Mouse (Mus musculus): ENCODE measurements around the gene Tmem184a.

Gene Tmem184a

GRCm38 (mm10) chr5:139819538-139820181 lies at the start of gene Tmem184a:
TSS of gene Tmem184a (minus strand) at chr5:139819917.
- DNase-seq (ENCODE audit: low spot score in 2 of 2): no peak

GRCm38 (mm10) chr5:139862759-139863158 lies 43.0 kb upstream of the Tmem184a start:
- no peak for DNase-seq (ENCODE audit: low spot score in 2 of 2)

DNA sequence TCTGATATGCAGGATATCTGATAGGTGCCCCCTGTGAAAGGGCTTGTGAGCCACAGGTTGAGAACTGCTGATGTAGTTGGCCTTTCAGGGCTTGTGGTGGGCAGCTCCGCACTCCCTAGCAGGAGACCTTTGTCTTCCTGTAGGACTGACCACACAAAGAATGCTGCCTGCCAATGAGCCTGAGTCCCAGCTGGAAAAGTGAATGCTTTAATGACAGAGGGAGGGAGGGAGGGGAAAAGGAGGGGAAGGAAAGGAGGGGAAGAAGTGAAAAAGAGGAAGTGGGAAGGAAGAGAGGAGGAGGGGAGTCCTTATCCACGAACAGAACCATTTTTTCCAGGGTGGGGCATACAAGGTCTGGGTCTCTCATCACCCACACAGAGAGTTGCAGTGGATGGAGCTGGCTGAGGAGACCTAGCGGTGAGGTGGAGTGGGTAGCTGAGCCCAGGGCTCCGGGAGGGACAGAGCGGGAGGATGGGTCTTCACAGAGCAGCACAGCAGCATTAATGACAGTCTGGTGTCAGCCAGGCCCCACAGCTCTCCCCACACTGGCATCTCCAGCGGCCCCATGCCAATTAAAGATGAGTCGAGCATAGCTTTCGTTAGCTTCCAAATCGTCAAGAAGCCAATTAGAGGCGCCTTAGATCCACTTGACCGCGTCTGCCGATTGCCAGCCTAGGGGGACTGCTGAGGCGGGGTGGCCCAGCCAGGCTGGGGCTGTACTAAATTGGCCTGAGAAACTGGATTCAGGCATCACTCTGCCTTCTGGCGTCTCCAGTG lies 40.8 kb upstream of the Tmem184a start:
- DNase-seq (ENCODE audit: low spot score in 2 of 2): no peak

DNA sequence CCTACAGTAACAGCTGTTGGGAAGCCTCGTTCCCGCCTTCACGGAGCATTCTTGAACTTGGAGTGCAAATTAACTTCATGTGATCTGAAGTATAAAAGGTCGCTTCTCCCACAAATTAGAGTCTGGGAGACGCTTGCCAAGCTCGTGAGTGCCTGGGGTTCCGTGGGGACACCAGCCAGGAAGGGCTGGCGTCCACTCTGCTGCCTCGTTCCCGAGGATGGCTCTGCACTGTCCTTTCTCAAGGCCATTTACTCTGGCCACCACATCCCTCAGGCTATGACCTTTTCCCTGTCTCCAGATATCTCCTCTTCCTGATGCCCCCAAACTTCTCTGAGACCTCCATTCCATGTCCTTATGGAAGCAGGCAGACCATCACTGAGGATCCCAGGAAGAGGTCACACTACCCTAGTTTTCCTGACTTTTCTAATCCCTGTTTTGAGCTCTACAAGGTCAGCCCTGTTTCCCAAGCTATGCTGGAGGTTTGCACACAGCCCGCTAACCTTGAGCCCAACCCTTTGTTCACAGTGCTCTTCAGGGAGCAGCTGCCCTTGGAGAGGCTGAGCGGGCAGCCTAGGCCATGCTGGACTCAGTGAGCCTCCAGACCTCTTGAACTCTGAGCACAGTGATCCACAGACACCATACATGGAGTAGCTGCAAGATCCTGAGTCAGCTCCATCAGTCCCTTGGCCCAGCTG lies 30.1 kb upstream of the Tmem184a start:
- no peak for DNase-seq (ENCODE audit: low spot score in 2 of 2)

DNA sequence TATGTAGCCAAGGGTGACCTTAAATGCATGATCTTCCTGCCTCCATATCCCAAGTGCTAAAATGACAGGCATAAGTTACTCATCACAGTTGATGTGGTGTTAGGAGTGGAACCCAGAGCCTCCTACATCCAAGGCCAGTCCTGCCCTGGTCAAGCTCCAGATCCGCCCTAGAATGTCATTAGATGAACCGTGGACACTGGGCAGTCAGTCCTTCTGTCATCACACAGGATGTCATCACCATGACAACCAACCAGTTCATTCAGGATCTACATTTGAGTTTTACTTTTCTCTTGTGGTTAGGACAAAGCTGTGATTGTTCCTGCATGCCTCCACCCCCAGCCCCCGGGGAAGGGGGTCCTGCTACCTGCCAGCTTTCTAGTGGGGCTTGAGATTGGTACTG lies 19.4 kb upstream of the Tmem184a start:
- no peak for DNase-seq (ENCODE audit: low spot score in 2 of 2)

DNA sequence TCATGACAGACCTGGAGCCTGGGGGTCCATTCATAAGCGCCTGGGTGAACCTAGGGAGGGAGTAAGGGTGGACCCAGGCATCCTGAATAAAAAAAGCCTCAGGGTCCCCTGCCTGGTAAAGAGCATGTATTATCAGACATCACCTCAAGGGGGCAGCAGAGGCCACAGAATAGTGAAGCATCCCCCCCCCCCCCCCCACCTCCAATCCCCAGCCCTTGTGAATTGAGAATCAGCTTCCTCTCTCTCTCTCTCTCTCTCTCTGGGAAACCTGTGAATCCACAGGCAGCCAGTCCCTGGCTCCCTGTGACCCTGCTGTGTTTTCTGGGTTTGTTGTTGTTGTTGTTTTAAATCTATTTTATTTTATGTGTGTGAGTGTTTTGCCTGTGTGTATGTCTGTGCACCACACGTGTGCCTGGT lies 18.8 kb upstream of the Tmem184a start:
- peak in 1 of 2 experiments; percentile 34 for DNase-seq (ENCODE audit: low spot score in 2 of 2)

- no peak for DNase-seq (ENCODE audit: low spot score in 2 of 2)
Observed at GRCm38 (mm10) chr5:139835706-139836105, 16.0 kb upstream of the Tmem184a start.

- no peak for DNase-seq (ENCODE audit: low spot score in 2 of 2)
Observed at GRCm38 (mm10) chr5:139832125-139832524, 12.4 kb upstream of the Tmem184a start.

GRCm38 (mm10) chr5:139830734-139831133 lies 11.0 kb upstream of the Tmem184a start:
- no peak for DNase-seq (ENCODE audit: low spot score in 2 of 2)

DNA sequence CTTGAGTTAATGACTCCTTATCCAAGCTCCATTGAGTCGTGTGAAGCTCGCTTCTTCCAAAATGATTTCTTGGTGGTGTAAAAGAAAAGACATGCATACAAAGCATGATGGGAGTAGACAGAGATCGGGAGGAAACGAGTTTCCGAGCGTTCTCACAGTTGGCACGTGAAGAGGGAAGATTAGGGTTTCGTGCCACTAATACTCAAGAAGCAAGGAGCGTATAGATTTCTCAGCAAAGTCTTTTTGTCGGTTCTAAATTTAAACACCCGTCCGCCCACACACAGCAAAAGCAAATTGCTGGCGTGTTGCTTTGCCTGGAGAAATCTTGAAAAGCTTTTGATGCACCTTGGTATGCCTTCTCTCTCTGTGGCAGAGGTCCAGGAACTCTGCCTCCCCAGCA lies 9.7 kb upstream of the Tmem184a start:
- DNase-seq (ENCODE audit: low spot score in 2 of 2): peak; percentile 23 to 50

- no peak for DNase-seq (ENCODE audit: low spot score in 2 of 2)
Observed at GRCm38 (mm10) chr5:139827593-139827992, 7.9 kb upstream of the Tmem184a start.

GRCm38 (mm10) chr5:139826357-139827055 lies 6.8 kb upstream of the Tmem184a start, which contains the start of the genes Gm26938 and Psmg3:
TSS of gene Gm26938 (minus strand) at chr5:139826407.
TSS of gene Psmg3 (minus strand) at chr5:139826885.
- peak; percentile 76 to 84 for DNase-seq (ENCODE audit: low spot score in 2 of 2)

DNA sequence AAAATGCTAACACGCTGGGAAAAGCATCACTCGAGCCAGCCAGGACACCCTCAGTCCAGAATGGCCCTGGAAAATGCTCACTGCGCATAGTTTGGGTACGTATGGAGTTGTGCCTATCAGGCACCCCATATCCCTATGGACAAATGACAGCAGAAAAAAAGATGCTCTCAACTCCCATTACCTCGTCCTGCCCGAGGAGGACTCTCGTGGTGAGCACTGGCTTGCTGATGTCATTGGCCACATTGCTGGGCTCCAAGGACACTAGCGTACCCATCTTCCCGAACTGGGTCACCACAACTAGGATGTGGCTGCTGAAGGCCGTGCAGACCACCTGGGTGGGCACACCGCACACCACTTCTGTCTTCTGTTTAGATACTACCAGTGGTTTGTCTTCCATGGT lies 6.2 kb upstream of the Tmem184a start:
- no peak for DNase-seq (ENCODE audit: low spot score in 2 of 2)

DNA sequence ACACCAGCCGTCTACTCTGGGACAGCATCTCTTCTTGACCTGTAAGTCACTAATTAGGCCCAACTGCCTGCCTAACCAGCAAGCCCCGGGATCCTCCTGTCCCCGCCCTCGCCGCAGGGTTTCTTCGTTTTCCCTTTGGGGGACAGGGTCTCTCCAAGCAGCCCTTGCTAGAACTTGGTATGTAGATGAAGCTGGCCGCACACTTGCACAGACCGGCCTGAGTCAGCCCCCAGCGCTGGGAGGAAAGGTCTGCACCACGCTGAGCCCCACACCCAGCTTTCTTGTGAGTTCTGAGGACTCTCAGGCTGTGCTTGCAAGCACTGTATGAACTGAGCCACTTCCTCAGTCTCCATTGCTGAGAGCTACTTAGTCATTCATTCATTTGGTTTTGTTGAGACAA lies 4.8 kb upstream of the Tmem184a start:
- no peak for DNase-seq (ENCODE audit: low spot score in 2 of 2)

- no peak for DNase-seq (ENCODE audit: low spot score in 2 of 2)
Observed at GRCm38 (mm10) chr5:139821466-139822459, 2.0 kb upstream of the Tmem184a start.

- DNase-seq (ENCODE audit: low spot score in 2 of 2): no peak
Observed at GRCm38 (mm10) chr5:139818801-139819200, 916 bp downstream of the Tmem184a start.

DNA sequence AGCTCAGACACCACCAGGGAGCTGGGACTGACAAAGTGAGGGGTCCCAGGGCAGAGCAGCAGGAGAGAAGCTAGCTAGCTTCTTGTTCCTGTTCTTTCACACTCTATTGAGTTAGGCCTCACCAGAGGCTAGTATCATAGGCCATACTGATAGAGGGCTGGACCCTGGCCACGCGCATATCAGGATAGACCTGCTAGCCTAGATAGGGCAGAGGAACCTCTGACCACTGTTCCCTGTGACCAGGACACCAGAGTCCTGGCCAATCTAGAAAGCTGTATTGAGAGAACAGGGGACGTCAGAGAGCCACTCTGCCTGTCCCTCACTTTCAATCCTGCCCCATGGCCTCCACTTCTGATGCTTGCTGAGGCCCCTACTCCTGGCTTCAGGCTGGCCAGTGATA lies 1.7 kb downstream of the Tmem184a start:
- DNase-seq (ENCODE audit: low spot score in 2 of 2): no peak

- DNase-seq (ENCODE audit: low spot score in 2 of 2): no peak
Observed at GRCm38 (mm10) chr5:139817292-139817691, 2.4 kb downstream of the Tmem184a start.

GRCm38 (mm10) chr5:139816445-139816844 lies 3.3 kb downstream of the Tmem184a start:
- DNase-seq (ENCODE audit: low spot score in 2 of 2): no peak

DNA sequence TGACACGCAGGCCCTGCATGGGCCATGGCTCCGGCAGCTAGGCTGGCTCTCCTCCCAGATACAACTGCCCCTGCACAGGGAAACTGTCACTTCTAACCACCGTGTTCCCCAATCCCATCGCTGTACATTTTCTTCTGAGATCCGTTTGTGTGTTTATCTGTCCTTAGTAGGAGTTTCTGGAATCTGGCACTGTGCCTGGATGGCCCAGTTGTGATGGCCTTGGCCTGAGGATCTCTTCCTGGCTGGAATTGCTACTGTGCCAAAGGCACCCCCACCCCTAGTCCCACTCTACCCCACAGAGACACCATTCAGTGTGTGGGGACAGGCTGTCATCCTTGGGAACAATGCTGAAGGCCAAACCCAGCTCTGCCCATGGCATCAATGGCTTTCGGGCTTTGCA lies 3.8 kb downstream of the Tmem184a start:
- no peak for DNase-seq (ENCODE audit: low spot score in 2 of 2)

GRCm38 (mm10) chr5:139813963-139814381 lies 5.7 kb downstream of the Tmem184a start:
- no peak for DNase-seq (ENCODE audit: low spot score in 2 of 2)
